Mouse (Mus musculus) cerebellum, postnatal 4 days (tissue): ENCODE measurements at regions not wholly inside any gene's neighbourhood (a gene's known extent, or its start where the extent isn't known, plus 50 kb on each side); places are given as distances from the start of the nearest gene placed in this dataset.

Experiments used
- DNase-seq, 2 experiments: peaks; one replicate each; pipeline ENCODE4 v3.0.0; 2022; ENCODE audit warnings: low spot score in 2 of 2, mixed read lengths in 1 of 2

DNA sequence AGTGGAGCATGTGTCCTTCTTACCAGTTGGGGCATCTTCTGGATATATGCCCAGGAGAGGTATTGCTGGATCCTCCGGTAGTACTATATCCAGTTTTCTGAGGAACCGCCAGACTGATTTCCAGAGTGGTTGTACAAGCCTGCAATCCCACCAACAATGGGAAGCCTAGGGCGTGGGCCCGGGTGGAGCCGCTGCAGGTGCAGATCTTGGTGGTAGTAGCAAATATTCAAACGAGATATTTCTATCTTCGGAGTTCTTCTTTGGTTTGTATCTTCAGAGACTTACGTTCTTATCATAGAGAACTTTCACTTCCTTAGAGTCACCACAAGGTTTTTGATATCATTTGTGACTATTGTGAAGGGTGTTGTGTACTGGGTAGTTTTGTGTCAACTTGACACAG lies 60.2 kb upstream of the Btbd35f28 start:
- peak in 1 of 2 experiments; percentile 5 for DNase-seq
